Mouse (Mus musculus): ENCODE data around the gene Dclre1a.

GRCm38 (mm10) chr19:56565358-56565757 is 17.3 kb upstream of the Dclre1a start:
- TF ChIP-seq CTCF (IDR thresholded peaks at IDR 0.05; ENCODE audit: control insufficient read depth, insufficient read depth, insufficient replicate concordance, low read depth, low read length) (no peak), POLR2A (IDR thresholded peaks at IDR 0.05; ENCODE audit: control insufficient read depth, low read depth, low read length) (no peak)

Measured in testis, adult 2 months (tissue).